Comparison of ENCODE assay signal across 19 mouse cellular contexts in the genomic region with DNA sequence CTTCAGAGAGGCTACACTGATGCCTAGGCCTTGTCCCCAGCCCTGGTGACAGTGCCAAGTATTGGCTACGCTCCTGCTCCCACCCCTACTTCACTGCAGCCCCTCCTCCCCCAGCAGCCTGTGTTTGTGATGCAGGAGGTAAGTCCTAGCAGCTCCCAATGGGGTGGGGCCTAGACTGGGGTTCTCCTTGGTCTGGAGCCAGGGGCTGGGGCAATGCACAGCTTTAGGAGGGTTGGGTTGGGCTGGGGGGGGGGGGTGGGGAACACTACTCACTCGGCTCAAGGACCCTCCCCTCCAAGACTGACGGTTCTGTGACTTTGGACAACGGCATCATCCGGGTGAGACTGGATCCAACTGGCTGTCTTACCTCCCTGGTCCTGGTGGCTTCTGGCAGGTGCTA. TPM values are rescaled to one million over a fixed set of nuclear protein-coding genes. Genes with fewer than 3 reads are reported as not detected.
DNase-seq lines count a peak whose midpoint lies in the region; ATAC-seq and TF ChIP-seq lines count a peak whose summit lies in the region.
"Had no signal": no experiment of that assay in that cellular context is flagged by ENCODE, and none has a peak within 500 bp of the region (broad histone marks: within the 10 kb centered on the region; RNA-seq: fewer than 3 reads in every experiment).

No protein-coding gene starts in this region.

- no peak overlapping the region for H3K27ac ChIP-seq in hindbrain, postnatal 0 days
- H3K27ac ChIP-seq in hindbrain, embryonic 14.5 days, result no peak overlapping the region
- no peak overlapping the region for H3K27ac ChIP-seq in neural tube, embryonic 14.5 days (ENCODE audit: low read depth, low read length)
- H3K27ac ChIP-seq: embryonic facial prominence, embryonic 12.5 days; forebrain, embryonic 15.5 days; heart, embryonic 15.5 days; hindbrain, embryonic 13.5 days had no signal

- TF ChIP-seq CTCF in hindbrain, postnatal 0 days (IDR thresholded peaks at IDR 0.05; ENCODE audit: low read depth), result no peak

- H3K9me3 ChIP-seq in hindbrain, postnatal 0 days (ENCODE audit: low read length), result no peaks in the 10 kb centered on the region
- H3K9me3 ChIP-seq in hindbrain, embryonic 14.5 days (ENCODE audit: control insufficient read depth, low read length), result no peaks in the 10 kb centered on the region
- no peaks in the 10 kb centered on the region for H3K9me3 ChIP-seq in neural tube, embryonic 14.5 days (ENCODE audit: control insufficient read depth, low read length)
- H3K9me3 ChIP-seq: embryonic facial prominence, embryonic 12.5 days; forebrain, embryonic 15.5 days; heart, embryonic 15.5 days; hindbrain, embryonic 13.5 days had no signal

- 0 out of 2 replicates have a peak, but pooled peaks have one; percentile 21 for ATAC-seq in hindbrain, postnatal 0 days
- no peak for ATAC-seq in hindbrain, embryonic 14.5 days (ENCODE audit: low FRiP score)
- ATAC-seq in neural tube, embryonic 14.5 days (ENCODE audit: low read depth), result 0 out of 2 replicates have a peak, but pooled peaks have one; percentile 29
- ATAC-seq: forebrain, embryonic 15.5 days; Patski had no signal

- H3K36me3 ChIP-seq in hindbrain, postnatal 0 days (ENCODE audit: insufficient read depth, low read length), result peaks cover 31% of the 10 kb centered on the region; the same call in 1 of the 2 replicates
- H3K36me3 ChIP-seq in hindbrain, embryonic 14.5 days (replicated peaks; ENCODE audit: control insufficient read depth, insufficient read depth), result peaks cover 93% of the 10 kb centered on the region
- H3K36me3 ChIP-seq in neural tube, embryonic 14.5 days (ENCODE audit: control insufficient read depth, insufficient read depth, low read length), result peaks cover 34% of the 10 kb centered on the region

- H3K27me3 ChIP-seq in hindbrain, postnatal 0 days (ENCODE audit: insufficient read depth, low read length), result no peaks in the 10 kb centered on the region
- H3K27me3 ChIP-seq in hindbrain, embryonic 14.5 days (ENCODE audit: control insufficient read depth, insufficient read depth, low read length), result no peaks in the 10 kb centered on the region
- H3K27me3 ChIP-seq in neural tube, embryonic 14.5 days (ENCODE audit: control insufficient read depth, insufficient read depth, low read length), result no peaks in the 10 kb centered on the region
- H3K27me3 ChIP-seq: embryonic facial prominence, embryonic 12.5 days; forebrain, embryonic 15.5 days; heart, embryonic 15.5 days; hindbrain, embryonic 13.5 days; Patski had no signal

- no peak overlapping the region for H3K9ac ChIP-seq in hindbrain, postnatal 0 days (replicated peaks; ENCODE audit: low read length)
- H3K9ac ChIP-seq in hindbrain, embryonic 14.5 days, result no peak overlapping the region
- no peak overlapping the region for H3K9ac ChIP-seq in neural tube, embryonic 14.5 days (replicated peaks; ENCODE audit: low read depth, low read length)
- H3K9ac ChIP-seq: embryonic facial prominence, embryonic 12.5 days; forebrain, embryonic 15.5 days; heart, embryonic 15.5 days; hindbrain, embryonic 13.5 days had no signal

- WGBS in hindbrain, postnatal 0 days, result 94% methylated on average over 5 of the region's 5 CpGs
- 97% methylated on average over 5 of the region's 5 CpGs for WGBS in hindbrain, embryonic 14.5 days
- 89% methylated on average over 5 of the region's 5 CpGs for WGBS in neural tube, embryonic 14.5 days

- no peak overlapping the region for H3K4me2 ChIP-seq in hindbrain, postnatal 0 days (ENCODE audit: low read depth, low read length)
- H3K4me2 ChIP-seq in hindbrain, embryonic 14.5 days (replicated peaks), result no peak overlapping the region
- no peak overlapping the region for H3K4me2 ChIP-seq in neural tube, embryonic 14.5 days (ENCODE audit: low read depth, low read length)
- H3K4me2 ChIP-seq: embryonic facial prominence, embryonic 12.5 days; forebrain, embryonic 15.5 days; heart, embryonic 11.5 days; heart, embryonic 15.5 days; hindbrain, embryonic 13.5 days had no signal

- H3K4me3 ChIP-seq in hindbrain, postnatal 0 days (ENCODE audit: low read length), result no peak overlapping the region
- no peak overlapping the region for H3K4me3 ChIP-seq in hindbrain, embryonic 14.5 days (replicated peaks; ENCODE audit: low read length)
- no peak overlapping the region for H3K4me3 ChIP-seq in neural tube, embryonic 14.5 days (ENCODE audit: low read depth, low read length)
- H3K4me3 ChIP-seq: embryonic facial prominence, embryonic 12.5 days; forebrain, embryonic 15.5 days; heart, embryonic 15.5 days; hindbrain, embryonic 13.5 days had no signal

- no peaks in the 10 kb centered on the region for H3K4me1 ChIP-seq in hindbrain, postnatal 0 days (ENCODE audit: insufficient read depth, low read length)
- no peaks in the 10 kb centered on the region for H3K4me1 ChIP-seq in hindbrain, embryonic 14.5 days (replicated peaks; ENCODE audit: control insufficient read depth, insufficient read depth, low read length)
- no peaks in the 10 kb centered on the region for H3K4me1 ChIP-seq in neural tube, embryonic 14.5 days (ENCODE audit: control insufficient read depth, insufficient read depth, low read length)
- H3K4me1 ChIP-seq: embryonic facial prominence, embryonic 12.5 days; forebrain, embryonic 15.5 days; hindbrain, embryonic 13.5 days had no signal

- no peak for DNase-seq in hindbrain, postnatal 0 days (ENCODE audit: low spot score)
- no peak for DNase-seq in hindbrain, embryonic 14.5 days (ENCODE audit: low spot score)
- DNase-seq in lung, postnatal 10 days, result peak; percentile 6
- DNase-seq in lung, postnatal 4 days, result no peak
- DNase-seq in neural tube, embryonic 10.5 days (ENCODE audit: extremely low spot score, low spot score), result no peak
- no peak for DNase-seq in cerebellum, adult 9-11 months
- DNase-seq: adrenal gland, adult 8-10 months; adrenal gland, postnatal 36 days; cerebellum, adult 2 months; cerebellum, postnatal 25 days; gastrocnemius, postnatal 36 days; heart, postnatal 14 days had no signal

RNA-seq across cellular contexts. Expression of gene Neil1, which starts 8.5 kb away (rescaled TPM):
- total RNA-seq in hindbrain, postnatal 0 days (2014; rRNA removed), result 7.3 and 7.7 TPM in 2 replicates
- polyA plus RNA-seq in hindbrain, postnatal 0 days (2015; fragmentation: Nextera tagmentation; extraction: Ambion mirVana), result 7.2 and 7.3 TPM in 2 replicates
- 6.1 and 7.4 TPM in 2 replicates for polyA plus RNA-seq in hindbrain, embryonic 14.5 days (2014; fragmentation: Nextera tagmentation; extraction: Ambion mirVana)
- polyA plus RNA-seq in neural tube, embryonic 14.5 days (2014; fragmentation: Nextera tagmentation; extraction: Ambion mirVana), result 6.6 and 7.7 TPM in 2 replicates

RNA-seq across cellular contexts. Expression of gene Man2c1, which starts 9.1 kb away (rescaled TPM):
- total RNA-seq in hindbrain, postnatal 0 days (2014; rRNA removed), result 168 and 171 TPM in 2 replicates
- 70.8 and 75.5 TPM in 2 replicates for polyA plus RNA-seq in hindbrain, postnatal 0 days (2015; fragmentation: Nextera tagmentation; extraction: Ambion mirVana)
- polyA plus RNA-seq in hindbrain, embryonic 14.5 days (2014; fragmentation: Nextera tagmentation; extraction: Ambion mirVana), result 44.3 and 47.9 TPM in 2 replicates
- polyA plus RNA-seq in neural tube, embryonic 14.5 days (2014; fragmentation: Nextera tagmentation; extraction: Ambion mirVana), result 43.2 and 49.9 TPM in 2 replicates

RNA-seq across cellular contexts. Expression of gene Commd4, which starts 18.6 kb away (rescaled TPM):
- total RNA-seq in hindbrain, postnatal 0 days (2014; rRNA removed), result 78.9 and 82.1 TPM in 2 replicates
- polyA plus RNA-seq in hindbrain, postnatal 0 days (2015; fragmentation: Nextera tagmentation; extraction: Ambion mirVana), result 170 TPM in 2 replicates
- polyA plus RNA-seq in hindbrain, embryonic 14.5 days (2014; fragmentation: Nextera tagmentation; extraction: Ambion mirVana), result 132 and 138 TPM in 2 replicates
- 138 and 161 TPM in 2 replicates for polyA plus RNA-seq in neural tube, embryonic 14.5 days (2014; fragmentation: Nextera tagmentation; extraction: Ambion mirVana)
